Mouse (Mus musculus) left cerebral cortex, postnatal 36 days (tissue): ENCODE data around the gene Pxdc1. TPM values are rescaled to one million over a fixed set of nuclear protein-coding genes. Genes with fewer than 3 reads are reported as not detected.

Source experiments
- DNase-seq, 2 experiments: peaks; one replicate each; pipeline ENCODE4 v3.0.0; 2021 to 2022; ENCODE audit warnings: low spot score in 2 of 2, mixed read lengths in 1 of 2
- intact Hi-C: fragments of 180-260 bp; cut with DNase I; formaldehyde crosslinking; loops from one replicate; pipeline ENCODE4 v1.15.1; 2025
- total RNA-seq, 2 experiments: library from RNA; stranded (reverse); gene quantifications; 2 replicates each; pipeline ENCODE4 v1.2.3; 2021

Pxdc1 gene
- total RNA-seq = 1 to 10 TPM; 3.5 to 7.7 TPM

DNA sequence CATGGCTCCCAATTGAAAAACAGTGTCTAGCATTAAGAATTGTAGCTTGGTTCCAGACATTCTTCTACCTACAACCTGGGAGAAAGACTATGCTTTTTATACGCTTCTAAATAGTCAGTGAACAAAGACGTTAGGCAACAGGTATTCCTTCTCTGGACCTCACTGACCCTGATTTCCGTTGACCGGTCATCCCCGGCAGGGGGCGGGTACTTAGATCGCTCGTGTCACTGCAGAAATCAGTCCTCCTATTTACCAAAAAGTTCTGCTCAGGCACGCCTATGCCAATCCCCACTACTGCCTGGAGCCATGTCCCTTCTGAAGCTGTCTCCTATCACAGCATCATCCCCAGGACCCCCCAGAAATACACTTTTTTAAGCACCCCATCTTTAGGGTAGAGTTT is at the start of gene Pxdc1:
Gene Pxdc1, minus strand, starts transcription at position 96 of the 400 bp plus-strand sequence.
- intact Hi-C loops = loop anchor here (5.0 kb wide), 1 partner anchor 59 kb away; no protein-coding TSS in a partner anchor
- no peak for DNase-seq

GRCm38 (mm10) chr13:34700630-34701029 is 47.3 kb upstream of the Pxdc1 start:
- DNase-seq = no peak
- intact Hi-C loops = no loop called here

DNA sequence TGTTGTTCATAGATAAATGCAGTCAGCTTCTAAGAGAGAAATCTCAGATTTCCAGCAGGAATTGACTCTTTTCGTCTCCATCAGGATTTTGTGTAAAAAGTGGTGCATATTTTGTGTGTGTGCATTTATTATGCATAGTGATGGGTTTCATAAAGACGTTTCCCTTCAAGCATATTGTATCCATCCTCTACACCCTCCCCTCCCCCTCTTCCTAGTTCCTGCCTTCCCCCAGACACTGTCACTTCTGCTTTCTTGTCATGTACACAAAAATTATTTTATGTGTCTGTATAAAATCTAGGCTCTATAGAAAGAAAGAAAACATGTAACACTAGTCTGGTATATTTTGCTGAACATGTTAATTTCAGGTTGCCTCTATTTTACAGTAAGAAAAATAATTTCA is 46.8 kb upstream of the Pxdc1 start:
- intact Hi-C loops = no loop called here

GRCm38 (mm10) chr13:34696734-34697332 is 43.5 kb upstream of the Pxdc1 start:
- intact Hi-C loops = no loop called here
- DNase-seq = no peak

More for the DNA sequence above, 46.8 kb upstream of the Pxdc1 start:
- DNase-seq = no peak

DNA sequence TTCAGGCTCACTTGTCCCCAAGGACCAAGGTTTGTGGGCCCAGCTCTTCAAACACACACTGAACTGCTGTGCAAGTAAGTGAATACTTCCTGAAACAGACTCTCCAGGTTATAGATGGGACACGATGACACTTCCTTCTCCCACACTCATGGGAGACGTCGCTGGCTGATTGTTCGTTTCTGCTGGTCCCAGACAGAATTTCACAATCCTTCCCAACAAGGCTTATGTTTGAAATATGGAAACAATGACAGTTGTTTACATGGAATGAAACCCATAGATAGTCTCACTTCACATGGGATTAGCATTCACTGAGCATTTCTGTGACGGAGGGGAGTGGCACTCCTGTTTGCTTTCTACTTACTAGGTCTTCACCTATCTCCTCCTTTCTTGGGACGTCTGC is 39.8 kb upstream of the Pxdc1 start:
- DNase-seq = no peak
- intact Hi-C loops = no loop called here

DNA sequence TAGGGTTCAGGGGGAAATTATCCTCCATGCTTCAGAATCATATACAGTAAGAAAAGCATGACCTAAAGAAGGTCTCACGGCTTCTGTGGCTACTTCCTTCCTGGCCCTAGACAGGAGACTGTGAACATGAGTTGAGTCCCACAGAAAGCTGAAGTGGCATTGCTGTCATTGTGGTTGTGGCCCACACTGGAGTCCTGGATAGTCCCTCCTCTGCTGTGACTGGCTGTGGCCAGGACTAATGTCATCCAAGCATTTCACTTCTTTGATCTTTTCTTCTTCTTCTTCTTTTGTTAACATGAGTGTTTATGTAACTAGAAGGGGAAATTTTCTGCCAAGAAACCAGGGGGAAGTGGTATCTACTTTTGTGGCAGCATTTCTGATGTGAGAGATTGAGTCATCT is 37.8 kb upstream of the Pxdc1 start:
- intact Hi-C loops = no loop called here
- DNase-seq = no peak

DNA sequence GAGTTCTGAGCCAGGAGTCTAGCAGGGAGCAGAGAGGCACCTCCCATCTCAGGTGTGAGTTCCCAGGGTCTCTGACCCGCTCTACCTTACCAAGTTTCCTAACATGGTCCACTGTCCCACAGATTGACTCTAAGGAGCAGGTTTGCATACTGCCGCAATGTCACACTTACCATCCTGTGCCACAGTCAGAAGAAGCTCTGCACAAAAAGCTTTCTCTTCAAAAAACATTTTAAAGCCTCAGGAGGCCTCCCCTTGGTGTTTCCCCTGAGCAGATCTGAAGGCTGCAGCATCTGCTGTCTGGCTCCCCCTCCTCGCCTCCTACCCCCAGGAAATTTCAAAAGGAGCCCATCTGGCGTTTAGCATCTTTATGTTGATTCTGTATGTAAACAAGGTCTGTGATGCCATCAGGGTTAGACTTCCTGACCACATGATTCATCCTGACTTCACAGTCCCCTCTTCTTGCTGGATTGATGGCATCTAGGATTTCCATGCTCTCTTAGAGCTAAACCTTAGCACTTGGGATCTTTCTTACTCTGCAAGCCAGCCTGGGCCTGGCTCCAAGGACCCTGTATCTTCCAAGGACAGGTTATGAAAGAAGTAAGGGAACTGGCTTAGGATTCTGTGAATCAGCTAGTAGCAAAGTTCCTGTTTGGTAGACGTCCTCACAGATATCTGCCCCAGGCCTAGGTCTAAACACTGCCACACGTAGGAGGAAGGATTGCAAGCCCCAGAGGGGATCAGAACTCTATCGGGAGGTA is 31.9 kb upstream of the Pxdc1 start:
- intact Hi-C loops = no loop called here
- no peak for DNase-seq

- intact Hi-C loops = no loop called here
- DNase-seq = no peak
These were observed 30.6 kb upstream of the Pxdc1 start for GRCm38 (mm10) chr13:34683762-34684488.

DNA sequence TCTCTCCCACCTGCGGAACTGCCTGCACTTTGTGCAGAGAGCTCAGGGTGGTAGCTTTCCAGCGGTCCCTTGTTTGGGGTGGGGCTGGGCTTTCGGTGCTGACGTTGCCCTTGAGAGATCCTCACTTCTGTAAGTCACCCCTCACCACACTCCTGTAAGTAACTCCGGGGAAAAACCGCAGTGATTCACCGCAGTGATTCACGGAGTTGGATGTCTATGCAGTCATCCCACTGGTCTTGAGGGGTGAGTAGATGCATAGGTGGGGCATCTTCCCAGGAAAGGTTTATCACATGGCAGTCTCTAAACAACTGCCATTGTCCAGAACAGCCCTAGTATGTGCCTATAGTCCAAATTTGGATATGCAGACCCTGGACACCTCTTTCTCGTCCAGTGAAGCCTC is 30.0 kb upstream of the Pxdc1 start:
- DNase-seq = no peak
- intact Hi-C loops = no loop called here

GRCm38 (mm10) chr13:34676507-34676906 is 23.2 kb upstream of the Pxdc1 start:
- no peak for DNase-seq
- intact Hi-C loops = no loop called here

GRCm38 (mm10) chr13:34675847-34676383 is 22.6 kb upstream of the Pxdc1 start:
- intact Hi-C loops = no loop called here
- peak in 1 of 2 experiments; percentile 17 for DNase-seq

DNA sequence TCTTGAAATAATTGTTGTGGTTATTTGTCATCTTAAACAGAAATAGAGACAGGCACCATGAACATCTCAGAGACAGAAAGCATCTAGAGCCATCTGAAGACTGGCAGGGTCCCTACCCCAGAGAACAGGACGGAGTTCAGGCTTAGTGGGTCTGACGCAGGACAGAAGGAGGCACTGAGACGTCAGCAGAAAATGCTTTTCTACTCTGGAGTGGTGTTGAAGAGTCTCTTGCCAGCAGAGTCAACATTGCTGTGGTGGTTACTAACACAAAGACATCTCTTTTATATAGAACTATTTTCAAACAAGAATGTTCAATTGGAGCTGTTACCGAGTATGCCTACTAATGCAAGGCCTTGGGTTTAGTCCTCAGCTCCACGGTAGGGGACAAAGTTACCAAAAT is 20.1 kb upstream of the Pxdc1 start:
- DNase-seq = no peak
- intact Hi-C loops = no loop called here

DNA sequence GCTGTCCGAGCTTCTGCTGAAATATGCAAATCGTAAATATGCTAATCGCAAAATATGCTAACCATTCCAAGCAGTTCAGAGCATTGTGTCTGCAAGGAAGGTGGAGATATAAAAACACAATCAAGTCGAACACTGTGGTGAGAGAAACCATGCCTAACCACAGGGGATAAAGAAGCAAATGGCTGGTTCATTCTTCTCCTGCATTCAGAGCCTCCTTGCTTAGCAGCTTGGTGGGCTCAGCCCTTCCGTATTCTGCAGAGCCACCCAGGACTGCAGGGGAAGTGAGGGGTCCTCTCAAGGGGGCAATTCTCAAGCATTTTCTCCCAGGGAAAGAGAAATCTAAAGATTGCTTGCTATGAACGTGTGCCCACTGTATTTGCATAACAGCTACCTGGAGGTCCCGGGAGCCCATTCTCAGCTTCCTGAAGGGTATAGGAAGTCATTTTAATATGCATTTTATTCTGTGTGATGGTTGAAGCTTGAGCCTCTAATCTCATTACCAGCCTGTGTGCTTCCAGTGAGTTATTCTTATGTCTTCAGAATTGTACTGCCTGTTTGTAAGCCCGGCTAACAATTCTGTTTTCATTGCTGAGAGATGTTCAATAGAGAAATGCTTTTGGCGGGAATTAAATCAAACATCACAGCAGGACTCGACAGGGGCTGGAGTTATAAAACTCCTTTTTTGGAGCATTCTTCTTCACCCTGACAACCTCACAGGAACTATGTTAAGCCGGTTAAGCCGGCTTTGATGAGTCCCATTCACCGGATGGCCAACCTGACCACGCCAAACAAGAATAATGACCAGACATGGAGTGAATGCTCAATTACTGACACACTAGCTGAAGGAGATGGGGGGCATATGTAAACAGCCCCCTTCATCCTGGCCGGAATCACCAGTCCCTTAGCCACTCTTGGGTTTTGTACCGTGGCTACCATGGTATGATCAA is 16.9 kb upstream of the Pxdc1 start:
- intact Hi-C loops = no loop called here
- no peak for DNase-seq

GRCm38 (mm10) chr13:34667197-34667596 is 13.9 kb upstream of the Pxdc1 start:
- no peak for DNase-seq
- intact Hi-C loops = no loop called here

DNA sequence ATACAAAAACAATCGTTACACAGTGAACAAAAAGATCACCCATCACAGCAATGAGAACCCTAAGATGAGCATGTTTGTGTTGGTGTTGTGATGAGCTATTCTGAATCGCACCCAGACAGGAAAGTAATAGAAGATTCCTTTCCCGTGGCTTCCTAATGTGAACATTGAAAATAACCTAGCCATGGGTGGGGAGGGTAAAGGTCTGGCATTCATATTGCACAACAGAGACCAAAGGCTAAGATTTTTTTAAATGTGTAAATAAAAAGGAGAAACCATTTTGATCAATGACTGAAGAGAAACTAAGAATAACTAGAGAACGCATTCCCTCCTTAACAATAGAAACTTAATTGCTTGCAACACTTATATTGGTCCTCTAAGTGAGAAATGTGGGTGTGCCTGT is 11.8 kb upstream of the Pxdc1 start:
- no peak for DNase-seq
- intact Hi-C loops = no loop called here

DNA sequence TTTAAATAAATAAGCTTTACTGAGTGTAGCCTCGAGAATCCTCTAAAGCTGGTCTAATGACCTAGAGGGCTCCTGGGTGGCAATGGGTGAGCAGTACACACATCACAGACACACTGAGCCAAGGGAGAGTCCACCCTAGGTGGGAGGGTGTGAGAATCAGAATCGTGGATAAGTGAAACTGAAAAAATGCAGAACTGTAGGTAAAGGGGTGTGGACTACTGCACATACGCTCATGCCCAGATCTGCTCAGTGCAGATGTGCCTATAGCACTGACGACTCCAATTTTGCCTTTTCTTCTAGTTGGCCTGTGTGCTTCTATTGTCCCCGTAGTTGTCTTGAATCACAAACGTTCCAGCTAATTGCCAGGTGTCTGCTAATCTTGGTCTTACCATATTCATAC is 10.5 kb upstream of the Pxdc1 start:
- DNase-seq = no peak
- intact Hi-C loops = no loop called here

- no peak for DNase-seq
- intact Hi-C loops = no loop called here
These were observed 6.2 kb upstream of the Pxdc1 start for GRCm38 (mm10) chr13:34659507-34659906.

- intact Hi-C loops = no loop called here
- DNase-seq = no peak
These were observed 3.1 kb upstream of the Pxdc1 start for GRCm38 (mm10) chr13:34656351-34656750.
